Mouse (Mus musculus) thymus, adult 2 months (tissue): Measurements from ENCODE around the gene Fgfr2. TPM values are rescaled to one million over a fixed set of nuclear protein-coding genes. Genes with fewer than 3 reads are reported as not detected.

Source experiments
- DNase-seq: peaks from one replicate; pipeline ENCODE4 v3.0.0; 2021
- H3K27ac ChIP-seq: fragments of 200-500 bp; 2 replicates; pipeline ENCODE4 v1.5.1; 2012; ENCODE audit warnings: low read length, control low read depth; ENCODE audit not compliant: control insufficient read depth, insufficient read depth
- H3K27me3 ChIP-seq: fragments of 200-500 bp; 2 replicates; pipeline ENCODE4 v1.6.1; 2012; ENCODE audit warnings: mild to moderate bottlenecking, low read length, moderate library complexity, mixed read lengths; ENCODE audit not compliant: control insufficient read depth, insufficient read depth
- H3K36me3 ChIP-seq: fragments of 200-500 bp; 2 replicates; pipeline ENCODE4 v1.6.1; 2012; ENCODE audit warnings: mild to moderate bottlenecking, low read length, moderate library complexity; ENCODE audit not compliant: control insufficient read depth, insufficient read depth
- H3K4me1 ChIP-seq: fragments of 200-500 bp; replicated peaks from 2 replicates; pipeline ENCODE4 v1.6.1; 2012; ENCODE audit warnings: low read length; ENCODE audit not compliant: control insufficient read depth, insufficient read depth
- H3K4me3 ChIP-seq: fragments of 200-500 bp; 2 replicates; pipeline ENCODE4 v1.5.1; 2012; ENCODE audit warnings: mild to moderate bottlenecking, low read length, control low read depth, moderate library complexity; ENCODE audit not compliant: control insufficient read depth, insufficient read depth
- CTCF ChIP-seq: fragments of 200-500 bp; IDR thresholded peaks from 2 replicates; pipeline ENCODE4 v1.5.1; 2012; ENCODE audit warnings: mild to moderate bottlenecking, control low read depth, low read length, moderate library complexity, borderline replicate concordance; ENCODE audit not compliant: control insufficient read depth, poor library complexity, insufficient read depth; ENCODE audit errors: extremely low read depth
- POLR2A ChIP-seq: fragments of 200-500 bp; IDR thresholded peaks from 2 replicates; pipeline ENCODE4 v1.6.1; 2012; ENCODE audit warnings: mild to moderate bottlenecking, low read length, control low read depth, moderate library complexity; ENCODE audit not compliant: control insufficient read depth, poor library complexity, insufficient read depth; ENCODE audit errors: extremely low read depth
- WGBS: fragments of 180-500 bp; shearing (Covaris S2); methylation state at CpG from one replicate; pipeline ENCODE4 v1.1.7; 2018; 5-methylcytosine and 5-hydroxymethylcytosine counted together
- polyA plus RNA-seq: library from polyadenylated mRNA; depleted of rRNA; stranded (reverse); fragments of >200 nt; gene quantifications from 2 replicates; pipeline ENCODE4 v1.2.3, GENCODE M21; 2012

Fgfr2 gene
- polyA plus RNA-seq, 1 experiment: 12.1 TPM

GRCm38 (mm10) chr7:130158845-130159244 is 2964.3 kb downstream of the Fgfr2 start:
- TF ChIP-seq POLR2A (no peak), CTCF (no peak)
- H3K4me3 ChIP-seq: no peak overlapping the region
- WGBS: 94% methylated on average over 3 of the region's 3 CpGs
- no peaks in the 10 kb centered on the region for H3K4me1 ChIP-seq
- H3K27me3 ChIP-seq: no peaks in the 10 kb centered on the region
- no peak overlapping the region for H3K27ac ChIP-seq
- H3K36me3 ChIP-seq: no peaks in the 10 kb centered on the region
- DNase-seq: no peak

GRCm38 (mm10) chr7:130153363-130153969 is 2969.7 kb downstream of the Fgfr2 start:
- DNase-seq: no peak
- TF ChIP-seq CTCF (no peak), POLR2A (no peak)
- Histone ChIP-seq H3K4me1 (no peaks in the 10 kb centered on the region), H3K4me3 (no peak overlapping the region), H3K36me3 (no peaks in the 10 kb centered on the region), H3K27me3 (no peaks in the 10 kb centered on the region), H3K27ac (no peak overlapping the region)
- 70% methylated on average over 7 of the region's 7 CpGs for WGBS

GRCm38 (mm10) chr7:130148906-130149305 is 2974.2 kb downstream of the Fgfr2 start:
- no peak for DNase-seq
- Histone ChIP-seq H3K27me3 (no peaks in the 10 kb centered on the region), H3K36me3 (no peaks in the 10 kb centered on the region), H3K27ac (no peak overlapping the region), H3K4me1 (no peaks in the 10 kb centered on the region), H3K4me3 (no peak overlapping the region)
- TF ChIP-seq POLR2A (no peak), CTCF (no peak)
- 88% methylated on average over 5 of the region's 5 CpGs for WGBS

GRCm38 (mm10) chr7:130147230-130147629 is 2975.9 kb downstream of the Fgfr2 start:
- Histone ChIP-seq H3K27ac (no peak overlapping the region), H3K4me1 (no peaks in the 10 kb centered on the region), H3K4me3 (no peak overlapping the region), H3K27me3 (no peaks in the 10 kb centered on the region), H3K36me3 (no peaks in the 10 kb centered on the region)
- no peak for DNase-seq
- WGBS: 88% methylated on average over 7 of the region's 7 CpGs
- no peak for TF ChIP-seq CTCF
- TF ChIP-seq POLR2A: no peak

GRCm38 (mm10) chr7:130145211-130145610 is 2977.9 kb downstream of the Fgfr2 start:
- H3K36me3 ChIP-seq: no peaks in the 10 kb centered on the region
- no peaks in the 10 kb centered on the region for H3K27me3 ChIP-seq
- 92% methylated on average over 4 of the region's 4 CpGs for WGBS
- no peak overlapping the region for H3K27ac ChIP-seq
- H3K4me1 ChIP-seq: no peaks in the 10 kb centered on the region
- no peak overlapping the region for H3K4me3 ChIP-seq
- TF ChIP-seq CTCF (no peak), POLR2A (no peak)
- DNase-seq: no peak

- TF ChIP-seq CTCF (no peak), POLR2A (no peak)
- WGBS: 79% methylated on average over 7 of the region's 7 CpGs
- Histone ChIP-seq H3K4me3 (no peak overlapping the region), H3K4me1 (no peaks in the 10 kb centered on the region), H3K36me3 (no peaks in the 10 kb centered on the region), H3K27me3 (no peaks in the 10 kb centered on the region), H3K27ac (no peak overlapping the region)
- no peak for DNase-seq
Measured at GRCm38 (mm10) chr7:130143371-130143770, 2979.8 kb downstream of the Fgfr2 start.

GRCm38 (mm10) chr7:130141088-130141873 is 2981.9 kb downstream of the Fgfr2 start:
- 87% methylated on average over 3 of the region's 3 CpGs for WGBS
- Histone ChIP-seq H3K27me3 (no peaks in the 10 kb centered on the region), H3K36me3 (no peaks in the 10 kb centered on the region), H3K4me3 (no peak overlapping the region), H3K4me1 (no peaks in the 10 kb centered on the region), H3K27ac (no peak overlapping the region)
- TF ChIP-seq CTCF (no peak), POLR2A (no peak)
- no peak for DNase-seq
